Mouse (Mus musculus) 416B (cell line): ENCODE measurements around the gene Borcs5.
A peak's percentile ranks its signal among the peaks of the same experiment; 100 is the strongest.
"Not testable (repeated sequence)": the region's sequence is repeated elsewhere in the genome, so short reads cannot be mapped to it uniquely, and the experiment has no call there.

Source experiments
- DNase-seq: peaks from one replicate; pipeline ENCODE4 v3.0.0; 2011; ENCODE audit warnings: low read depth

Gene Borcs5

DNA sequence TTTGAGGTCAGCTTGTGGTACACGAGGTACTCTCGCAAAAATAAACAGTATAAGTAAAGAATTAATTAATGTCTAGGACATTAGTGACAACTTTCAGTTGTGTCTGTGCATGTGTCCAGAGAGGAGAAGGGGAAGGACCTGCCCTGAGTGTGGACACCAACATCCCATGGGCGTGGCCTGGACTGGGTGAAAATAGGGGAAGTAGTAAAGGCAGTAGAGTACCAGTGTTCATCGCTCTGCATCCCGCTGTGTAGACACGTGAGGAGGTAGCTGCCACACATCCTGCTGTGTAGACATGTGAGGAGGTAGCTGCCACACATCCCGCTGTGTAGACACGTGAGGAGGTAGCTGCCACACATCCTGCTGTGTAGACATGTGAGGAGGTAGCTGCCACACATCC lies 34.4 kb downstream of the Borcs5 start:
- DNase-seq = peak; percentile 53

DNA sequence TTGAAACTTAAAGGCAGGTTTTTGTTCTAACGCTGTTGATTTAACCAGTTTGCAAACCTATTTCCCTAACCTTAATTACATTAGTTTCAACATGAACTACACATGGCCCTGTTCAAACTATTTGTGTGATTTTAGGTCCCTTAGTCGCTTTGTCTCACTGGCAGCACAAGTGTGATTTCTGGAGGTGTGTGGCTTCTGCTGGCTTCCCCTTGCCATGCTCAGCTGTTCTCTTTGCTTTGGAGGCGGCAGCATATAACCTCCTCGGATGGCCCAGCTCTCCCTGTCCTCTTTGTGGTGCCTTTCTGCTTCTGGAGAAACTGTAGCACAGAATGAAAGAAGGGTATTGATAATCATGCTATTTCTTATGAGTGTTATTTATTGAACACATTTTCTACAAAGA lies 38.2 kb downstream of the Borcs5 start:
- DNase-seq = no peak

DNA sequence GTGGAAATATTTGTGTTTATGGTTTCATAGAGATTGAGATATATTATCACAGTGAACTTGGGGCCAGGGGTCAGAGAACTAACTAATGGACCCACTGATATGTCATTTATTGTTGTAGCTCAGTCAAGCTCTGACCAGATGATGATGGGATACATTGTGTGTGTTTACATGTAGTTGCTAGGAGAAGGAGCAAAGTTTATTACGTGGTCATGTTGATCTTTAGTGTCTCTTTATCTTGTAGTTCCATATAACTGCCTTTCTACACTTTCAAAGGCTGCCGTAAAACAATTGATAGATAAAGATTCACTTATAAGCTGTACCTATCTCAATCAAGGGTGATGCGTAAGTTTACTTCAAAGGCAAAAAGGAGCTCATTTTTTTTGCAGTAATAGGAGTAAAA lies 38.7 kb downstream of the Borcs5 start:
- no peak for DNase-seq

DNA sequence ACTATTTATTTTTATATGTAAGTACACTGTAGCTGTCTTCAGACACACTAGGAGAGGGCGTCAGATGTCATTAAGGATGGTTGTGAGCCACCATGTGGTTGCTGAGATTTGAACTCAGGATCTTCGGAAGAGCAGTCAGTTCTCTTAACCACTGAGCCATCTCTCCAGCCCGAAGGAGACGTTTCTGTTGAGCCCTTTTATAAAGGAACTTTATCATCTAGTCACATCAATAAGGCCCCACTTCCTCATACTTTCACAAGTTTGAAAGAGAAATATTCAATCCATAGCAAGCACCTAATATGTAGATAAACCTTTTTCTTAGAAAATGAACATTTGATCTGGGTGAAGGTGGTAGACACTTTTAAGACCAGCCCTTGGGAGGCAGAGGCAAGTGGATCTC lies 40.0 kb downstream of the Borcs5 start:
- not testable (repeated sequence) for DNase-seq

DNA sequence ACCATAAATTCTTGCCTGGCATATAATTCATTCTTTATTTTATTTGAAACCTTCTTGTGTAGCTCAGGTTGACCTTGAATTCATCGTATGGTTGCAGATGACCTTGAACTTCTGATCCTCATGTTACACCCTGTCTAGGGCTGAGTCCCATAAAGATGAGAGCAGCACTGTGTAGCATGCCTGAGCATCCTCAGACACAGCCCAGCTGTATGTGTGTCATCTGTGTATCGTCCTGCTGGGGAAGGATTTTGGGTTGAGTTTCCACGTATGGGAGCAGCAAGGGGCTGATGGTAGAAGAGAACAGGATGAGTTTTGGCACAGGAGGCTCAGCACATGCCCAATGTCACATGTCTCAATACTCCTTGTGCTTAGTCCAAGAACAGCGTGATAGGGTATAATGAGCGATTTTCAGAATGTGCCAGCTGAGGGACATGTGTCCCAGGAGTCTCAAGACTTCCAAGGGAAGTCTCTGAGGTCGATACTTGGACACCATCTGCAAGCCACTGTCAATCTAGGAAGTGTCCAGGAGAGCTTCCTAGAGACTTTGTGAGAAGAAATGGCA lies 45.1 kb downstream of the Borcs5 start:
- DNase-seq = no peak

DNA sequence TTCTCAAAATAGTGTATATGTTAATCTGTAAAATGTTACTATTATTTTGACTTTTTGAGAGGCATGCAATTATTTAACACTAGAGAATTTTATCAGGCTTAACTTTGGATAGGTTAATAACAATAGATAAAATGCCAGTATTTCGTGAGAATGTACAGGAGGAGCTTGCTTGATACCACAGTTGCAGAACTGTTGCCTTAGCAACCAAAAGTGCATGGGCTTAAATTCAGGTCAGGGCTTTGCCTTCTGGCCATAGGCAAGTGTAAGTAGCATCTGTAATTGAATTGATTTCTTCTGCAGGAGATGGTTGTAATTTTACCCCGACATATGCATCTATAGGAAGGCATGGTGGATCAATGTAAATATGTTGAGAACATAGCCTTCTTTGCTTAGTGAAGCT lies 45.7 kb downstream of the Borcs5 start:
- no peak for DNase-seq

DNA sequence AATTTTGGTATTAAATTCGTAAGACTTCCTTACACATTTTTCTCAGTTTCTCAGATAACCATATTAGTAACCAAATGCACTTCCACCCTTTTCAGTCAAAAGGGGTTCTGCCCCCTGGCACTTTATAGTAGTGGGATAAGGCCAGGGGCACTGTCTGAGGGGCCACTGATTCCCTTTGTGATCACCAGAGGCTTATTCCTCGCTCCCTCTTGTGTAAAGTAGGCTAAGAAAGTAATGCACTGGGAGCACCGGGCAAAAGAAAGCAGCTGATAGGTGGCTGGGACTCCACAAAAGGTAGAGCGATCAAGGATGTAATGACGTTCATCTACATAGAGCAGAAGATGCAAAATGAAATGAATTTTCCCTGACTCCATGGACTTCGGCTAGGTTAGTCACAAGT lies 46.2 kb downstream of the Borcs5 start:
- no peak for DNase-seq

DNA sequence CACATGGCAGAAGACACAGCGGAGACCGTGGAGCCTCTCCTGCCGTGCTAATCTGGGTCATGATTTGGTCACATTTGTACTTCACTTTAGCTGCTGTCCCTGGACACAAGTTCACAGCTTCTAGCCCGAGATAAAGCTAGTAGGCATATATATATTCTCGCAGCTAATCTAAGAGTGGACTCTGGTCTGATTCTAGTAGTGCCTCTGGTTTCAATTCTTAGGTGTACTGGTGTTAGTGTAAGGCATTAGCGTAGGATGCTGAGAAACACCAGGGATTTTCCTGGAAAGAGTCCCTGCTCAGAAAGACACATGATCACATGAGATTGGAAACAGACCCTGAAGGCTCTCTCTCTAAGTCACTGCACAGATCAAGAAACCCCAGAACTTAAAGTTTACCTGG lies 55.2 kb downstream of the Borcs5 start:
- no peak for DNase-seq

DNA sequence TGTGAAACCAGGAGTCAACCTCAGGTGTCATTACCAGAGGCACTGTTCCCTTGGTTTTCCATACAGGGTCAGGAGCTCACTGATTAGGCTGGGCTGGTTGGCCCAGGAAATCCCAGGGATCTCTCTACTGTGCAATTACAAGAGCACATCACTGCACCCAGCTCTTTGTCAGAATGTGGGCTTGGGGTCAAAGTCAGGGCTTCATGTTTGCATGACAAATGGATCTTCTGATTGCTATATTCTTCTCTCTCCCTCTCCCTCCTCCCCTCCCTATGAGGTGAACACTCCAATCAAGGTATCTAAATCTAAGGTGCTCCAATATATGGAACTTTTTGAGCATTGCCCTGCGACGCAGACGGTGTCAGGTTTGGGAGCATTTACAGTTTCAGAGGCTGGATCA lies 55.7 kb downstream of the Borcs5 start:
- no peak for DNase-seq

DNA sequence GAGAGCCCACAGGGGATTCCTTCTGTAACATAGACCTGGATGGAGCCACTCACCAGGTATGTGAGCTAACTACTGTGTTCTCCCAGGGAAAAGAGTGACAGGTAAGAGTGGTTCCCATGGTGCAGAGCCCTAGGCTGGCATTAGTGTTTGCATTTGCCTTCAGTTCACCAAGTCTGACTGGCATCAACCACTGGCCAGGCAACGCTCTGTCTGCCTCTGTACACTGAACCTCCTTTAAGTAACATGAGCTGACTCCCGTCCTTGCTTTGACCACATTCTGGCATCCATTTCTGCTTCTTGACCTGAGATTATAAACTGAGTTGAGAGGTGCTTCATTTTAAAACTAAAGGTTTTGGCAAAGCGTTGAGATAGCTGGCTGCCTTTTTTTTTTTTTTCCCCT lies 56.3 kb downstream of the Borcs5 start:
- DNase-seq = no peak

DNA sequence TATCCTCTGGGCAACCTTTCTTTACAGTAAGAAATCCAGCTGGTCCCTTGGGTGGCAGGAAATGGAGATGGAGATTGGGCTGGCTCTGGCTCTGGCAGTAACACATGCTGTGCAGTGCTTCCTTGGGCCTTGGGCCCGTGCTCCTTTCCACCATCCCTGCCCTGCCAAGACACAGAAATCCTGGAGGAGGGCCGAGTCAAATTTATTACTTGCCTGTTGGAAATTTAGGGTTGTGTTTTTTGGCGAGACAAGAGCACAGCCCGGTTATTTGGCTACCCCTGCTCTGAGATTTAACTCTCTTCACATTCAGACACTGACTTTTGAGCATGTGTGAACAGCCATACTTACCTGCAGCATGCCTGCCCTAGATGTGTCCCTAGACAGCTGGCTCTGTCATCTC lies 56.8 kb downstream of the Borcs5 start:
- no peak for DNase-seq

DNA sequence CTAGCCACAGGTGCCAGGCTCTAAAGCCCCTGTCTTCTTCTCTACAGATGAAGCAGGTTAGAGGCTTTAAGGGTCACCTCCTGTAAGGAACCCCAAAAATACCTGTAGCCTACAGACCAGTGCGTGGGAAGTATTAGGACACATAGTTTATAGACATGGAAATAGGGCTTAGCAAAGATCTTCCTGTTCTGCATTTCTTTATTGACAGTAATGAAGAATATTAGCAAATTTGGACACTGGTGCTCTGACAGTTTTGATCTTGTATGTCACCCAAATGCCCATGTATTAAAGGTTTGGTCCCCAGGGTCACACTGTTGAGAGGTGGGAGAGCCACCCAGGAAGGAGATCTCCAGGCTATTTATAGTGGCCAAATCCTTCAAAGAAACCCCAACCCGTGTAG lies 57.2 kb downstream of the Borcs5 start:
- no peak for DNase-seq

DNA sequence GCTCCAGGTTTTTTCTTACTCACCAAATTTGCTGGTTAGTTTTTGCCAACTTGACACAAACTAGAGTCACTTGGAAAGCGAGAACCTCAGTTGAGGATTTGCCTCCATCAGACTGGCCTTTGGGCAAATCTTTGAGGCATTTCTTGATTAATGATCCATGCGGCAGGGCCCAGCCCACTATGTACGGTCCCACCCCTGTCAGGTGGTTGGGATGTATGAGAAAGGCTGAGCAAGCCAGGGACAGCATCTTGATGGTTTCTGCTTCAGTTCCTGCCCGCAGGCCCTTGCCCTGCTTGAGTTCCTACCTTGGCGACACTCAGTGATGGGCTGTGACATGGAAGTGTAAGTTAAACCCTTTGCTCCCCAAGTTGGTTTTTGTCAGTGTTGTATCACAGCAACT lies 58.9 kb downstream of the Borcs5 start:
- DNase-seq = no peak

DNA sequence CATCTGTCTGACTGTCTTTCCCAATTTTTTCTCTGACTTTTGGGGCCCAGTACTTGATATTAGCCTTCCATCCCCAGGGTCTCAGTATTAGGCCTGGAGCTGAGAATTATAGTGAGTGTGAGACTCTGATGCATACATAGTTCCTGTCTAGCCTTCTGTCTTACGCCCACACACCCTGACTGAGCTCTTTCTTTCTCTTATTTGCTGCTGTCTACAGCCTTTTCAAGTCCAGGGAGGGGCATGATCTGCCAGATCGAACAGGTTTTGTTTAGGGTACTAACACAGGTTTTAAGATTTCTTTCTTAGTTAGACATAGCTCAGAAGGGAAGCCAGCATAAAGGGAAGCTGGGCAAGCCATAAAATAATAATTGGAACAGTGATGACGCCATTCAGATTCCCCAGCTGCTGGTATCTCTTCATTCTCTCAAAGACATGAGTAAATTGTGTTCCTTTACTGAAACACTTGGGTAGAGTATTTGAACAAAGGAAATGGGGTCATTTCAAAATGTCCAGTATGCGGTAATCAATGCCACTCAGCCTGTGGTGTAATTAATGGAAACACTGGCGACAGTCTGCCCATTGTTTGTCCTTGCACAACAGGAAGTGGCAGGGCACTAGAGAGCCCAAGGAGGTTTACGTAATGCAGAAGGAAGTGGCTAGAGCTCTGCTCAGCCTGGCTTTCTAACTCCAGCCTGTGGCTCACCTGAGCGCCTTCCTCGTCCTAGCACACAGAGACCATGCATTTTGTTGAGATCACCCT lies 61.3 kb downstream of the Borcs5 start:
- DNase-seq = peak; percentile 97

DNA sequence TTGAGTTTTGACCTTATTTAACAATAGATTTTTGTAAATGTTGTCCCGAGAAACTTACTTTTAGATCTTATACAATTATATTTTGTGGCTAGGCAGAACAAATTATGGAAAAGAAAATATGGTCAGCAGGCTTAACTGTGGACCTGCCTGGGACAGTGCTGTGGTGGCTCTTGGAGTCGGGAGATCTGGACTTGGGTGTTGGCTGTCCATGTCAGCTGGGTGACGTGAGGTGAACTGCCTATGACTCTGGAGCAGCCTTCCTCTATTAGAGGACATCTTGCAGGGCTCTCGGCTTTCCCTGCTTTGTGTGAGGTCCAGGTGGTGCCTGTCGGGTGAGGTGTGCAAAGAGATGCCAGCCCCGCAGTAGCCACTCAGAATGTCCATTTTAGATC lies 61.9 kb downstream of the Borcs5 start:
- no peak for DNase-seq

DNA sequence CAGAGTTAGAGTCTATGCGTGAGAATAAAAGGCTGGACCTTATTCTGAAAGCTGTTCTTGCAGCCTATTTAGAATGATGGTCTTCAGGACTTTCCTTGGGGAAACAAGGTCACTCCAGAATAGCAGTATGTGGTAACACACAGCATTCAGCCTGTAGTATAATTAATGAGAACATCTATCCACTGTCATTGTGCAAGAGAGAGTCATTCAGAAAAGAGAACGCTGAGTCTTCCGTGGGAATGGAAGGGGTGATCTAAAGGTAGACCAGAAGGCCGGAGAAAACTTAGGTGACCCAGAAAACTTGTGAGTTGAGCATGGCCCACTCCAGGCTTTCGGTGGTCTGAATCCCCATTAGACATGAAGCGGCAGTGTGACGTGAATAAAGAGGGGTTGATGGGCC lies 62.9 kb downstream of the Borcs5 start:
- DNase-seq = no peak

DNA sequence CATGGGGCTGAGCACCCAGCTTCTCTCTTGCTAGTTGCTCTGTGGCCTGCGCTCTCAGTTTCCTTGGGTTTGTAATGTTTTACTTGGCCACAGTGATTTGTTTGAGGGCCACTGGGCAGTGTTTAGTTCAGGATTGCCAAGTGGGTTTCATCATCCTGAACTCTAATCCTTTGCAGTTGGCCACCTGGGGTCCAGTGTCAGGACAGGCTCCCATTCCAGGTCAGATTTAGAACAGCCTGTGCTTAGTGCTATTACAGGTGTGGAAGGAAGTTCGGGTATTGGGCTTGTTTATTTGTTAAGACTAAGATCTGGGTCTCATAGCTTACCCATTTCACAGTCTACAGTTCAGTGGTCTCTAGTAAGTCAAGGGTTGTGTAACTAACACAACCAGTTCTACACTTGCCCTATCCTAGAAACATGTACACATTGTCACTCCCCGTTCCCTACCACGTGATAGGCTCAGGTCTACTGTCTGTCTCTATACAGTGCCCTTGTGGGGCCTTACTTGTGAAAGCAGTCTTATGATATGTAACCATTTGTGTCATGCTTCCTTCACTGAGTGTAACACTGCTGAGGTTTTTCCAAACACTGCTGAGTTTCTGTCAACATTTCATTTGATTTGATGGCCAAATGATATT lies 63.9 kb downstream of the Borcs5 start:
- DNase-seq = no peak

DNA sequence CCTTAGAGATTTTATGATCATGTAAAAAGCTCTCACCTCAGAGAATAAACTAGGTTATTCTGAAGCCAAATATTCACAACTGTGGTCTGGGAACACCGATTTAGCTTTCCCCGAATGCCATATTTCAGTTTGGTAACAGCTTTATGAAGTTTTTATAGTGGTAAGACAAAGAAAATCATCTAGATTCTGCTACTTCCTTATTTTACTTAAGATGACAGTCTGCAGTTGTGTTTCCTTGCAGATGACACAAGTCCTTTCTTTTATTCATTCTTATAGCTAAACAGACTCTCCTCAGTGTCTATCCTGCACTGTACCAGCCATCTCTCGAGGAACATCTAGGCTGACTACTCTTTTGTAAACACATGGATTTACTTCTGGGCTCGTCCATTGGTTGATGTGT lies 67.2 kb downstream of the Borcs5 start:
- DNase-seq = peak; percentile 28

DNA sequence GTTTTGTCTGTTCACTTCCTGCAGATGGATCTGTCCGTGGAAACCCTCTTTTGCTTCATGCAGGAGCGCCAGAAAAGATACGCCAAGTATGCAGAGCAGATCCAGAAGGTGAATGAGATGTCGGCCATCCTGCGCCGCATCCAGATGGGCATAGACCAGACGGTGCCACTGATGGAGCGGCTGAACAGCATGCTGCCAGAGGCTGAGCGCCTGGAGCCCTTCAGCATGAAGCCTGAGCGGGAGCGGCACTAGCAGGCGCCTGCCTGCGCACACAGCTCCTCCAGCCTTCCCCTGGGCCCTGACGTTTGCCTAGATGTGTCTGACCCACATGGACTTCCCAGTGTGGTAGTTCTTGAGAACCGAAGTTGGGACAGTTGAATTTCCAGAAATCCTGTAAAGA lies 70.7 kb downstream of the Borcs5 start:
- no peak for DNase-seq

DNA sequence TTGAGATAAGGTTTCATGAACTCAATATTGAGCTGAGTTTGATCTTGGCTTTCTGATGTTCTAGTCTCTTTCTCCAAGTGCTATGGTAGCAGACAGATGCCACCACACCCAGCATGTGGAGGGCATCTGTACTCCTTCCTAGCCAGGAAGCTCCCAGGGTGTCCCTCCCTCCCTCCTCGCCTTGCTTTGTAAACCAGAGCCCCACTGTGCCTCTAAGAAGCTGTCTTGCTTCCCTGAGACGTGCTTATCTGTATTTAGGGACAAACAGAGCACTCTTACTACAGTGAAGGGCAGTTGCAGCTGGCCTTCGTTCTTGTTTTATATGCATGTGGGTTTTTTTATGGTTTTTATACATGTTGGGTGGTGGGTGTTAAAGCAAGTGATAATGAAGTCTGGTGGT lies 74.0 kb downstream of the Borcs5 start:
- DNase-seq = no peak

DNA sequence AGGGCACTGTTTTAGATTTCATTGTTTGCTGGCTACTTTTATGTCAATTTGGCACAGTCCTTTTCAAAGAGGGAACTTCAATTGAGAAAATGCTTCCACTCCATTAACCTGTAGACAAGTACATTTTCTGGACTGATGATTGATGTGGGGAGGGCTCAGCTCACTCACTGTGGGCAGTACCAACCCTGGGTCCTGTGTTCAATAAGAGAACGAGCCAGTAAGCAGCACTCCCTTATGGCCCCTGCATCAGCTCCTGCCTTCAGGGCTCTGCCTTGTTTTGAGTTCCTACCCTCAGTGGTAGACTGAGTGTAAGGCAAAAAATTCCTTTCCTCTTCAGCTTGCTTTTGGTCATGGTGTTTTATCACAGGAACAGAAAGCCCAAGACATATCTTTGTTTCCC lies 74.6 kb downstream of the Borcs5 start:
- DNase-seq = no peak

DNA sequence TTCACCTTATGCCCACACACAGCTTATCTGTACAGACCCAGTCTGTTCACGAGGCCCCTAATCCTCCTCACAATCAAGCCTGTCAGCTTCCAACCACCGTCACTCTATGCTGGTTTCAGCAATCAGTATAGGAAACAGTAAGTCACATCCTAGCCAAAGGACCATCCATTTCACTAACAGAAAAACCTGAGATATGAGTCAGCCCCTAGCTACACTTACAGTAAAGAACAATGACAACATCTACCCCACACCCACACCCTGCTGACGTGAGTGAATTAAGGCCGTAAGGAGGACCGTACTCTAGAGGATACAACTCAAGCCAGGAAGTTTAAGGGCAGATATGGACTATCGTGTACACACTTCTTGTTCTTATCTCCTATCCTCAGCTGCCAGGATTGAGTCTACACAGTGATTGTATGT lies 76.9 kb downstream of the Borcs5 start:
- peak; percentile 90 for DNase-seq

DNA sequence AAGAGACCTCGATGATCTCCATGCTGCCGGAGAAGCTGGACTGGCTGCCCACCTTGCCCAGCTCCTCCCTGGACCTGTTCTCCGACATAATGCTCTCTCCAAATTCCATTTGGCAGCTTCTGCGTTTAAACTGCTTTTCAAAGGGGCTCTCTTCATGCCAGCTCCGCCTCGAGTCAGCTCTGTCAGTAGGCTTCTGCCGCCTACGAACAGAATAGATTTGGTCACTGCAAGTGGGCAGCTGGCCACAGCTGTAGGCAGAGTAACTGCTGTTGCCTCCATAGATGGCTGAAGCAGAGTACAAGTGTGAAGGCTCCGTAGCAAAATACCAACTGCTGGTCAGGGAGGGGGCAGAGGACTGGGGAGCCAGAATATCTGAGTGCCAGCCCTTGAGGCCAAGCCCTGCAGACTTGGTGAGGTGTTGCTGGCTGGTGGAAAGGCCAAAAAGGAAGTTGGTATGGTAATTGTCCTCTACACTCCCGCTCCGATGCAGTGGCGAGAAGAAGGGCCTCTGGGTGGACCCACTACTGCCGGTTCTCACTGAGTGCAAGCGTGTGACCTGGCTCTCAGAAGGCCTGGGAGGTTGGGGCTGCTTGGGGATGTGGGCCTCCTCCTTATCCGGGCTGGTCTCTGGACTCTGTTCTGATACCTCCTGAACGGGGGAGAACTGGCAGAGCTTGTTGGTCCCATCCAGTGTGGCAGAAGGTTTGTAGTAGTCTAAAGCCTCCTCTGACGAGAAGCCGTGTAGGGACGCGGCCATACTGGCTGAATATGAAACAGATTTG lies 78.8 kb downstream of the Borcs5 start:
- no peak for DNase-seq
